Mouse (Mus musculus): ENCODE data around the gene Lbx1.

Lbx1 gene

DNA sequence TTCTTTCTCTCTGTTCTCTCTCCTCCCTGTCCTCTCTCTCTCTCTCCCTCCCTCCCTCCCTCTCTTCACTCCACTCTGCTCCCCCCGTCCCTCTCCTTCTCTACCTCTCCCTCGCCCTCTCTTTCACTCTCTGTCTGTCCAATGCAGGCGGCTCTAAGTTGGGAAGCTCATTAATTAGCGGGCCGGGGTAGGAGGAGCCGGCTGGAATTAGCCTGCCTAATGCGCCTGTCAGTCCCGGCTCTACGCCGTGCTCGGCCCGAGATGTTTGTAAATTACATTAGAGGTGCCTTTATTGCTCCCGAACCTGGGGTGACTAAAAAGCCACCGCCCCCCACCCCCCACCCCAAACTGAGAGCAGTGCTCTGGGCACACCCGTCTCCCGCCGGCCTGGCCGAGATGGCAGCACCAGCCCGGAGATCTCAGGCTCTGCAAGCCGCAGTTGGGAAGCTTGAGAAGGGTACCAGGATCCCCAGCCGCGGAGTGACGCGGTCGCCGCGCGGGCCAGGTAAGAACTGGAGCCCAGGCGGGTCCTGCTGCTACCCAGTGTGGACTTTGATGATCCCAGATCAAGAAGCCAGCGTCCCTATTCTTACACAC is at the start of gene Lbx1:
TSS of gene Lbx1 (minus strand) at position 47 of the 597 bp plus-strand sequence.
- DNase-seq (ENCODE audit: low spot score), result no peak

DNA sequence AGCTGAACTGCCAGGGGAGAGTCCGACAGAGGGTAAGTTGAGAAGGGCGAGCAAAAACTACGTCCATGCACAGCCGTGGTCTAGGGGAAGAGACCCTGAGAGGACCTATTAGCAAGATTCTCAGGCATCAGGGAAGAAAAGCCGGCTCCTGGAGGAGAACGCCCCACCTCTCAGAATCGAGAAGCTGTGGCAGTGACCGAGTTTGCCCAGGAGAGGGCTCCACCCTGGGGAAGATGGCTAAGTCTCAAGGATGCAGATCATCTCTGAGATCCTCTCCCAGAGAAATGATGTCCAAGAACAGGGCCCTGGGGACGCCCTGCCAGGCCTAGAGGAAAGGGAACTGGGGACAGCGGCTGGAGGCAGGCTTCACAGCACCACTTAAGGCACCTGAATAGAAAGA is 47.7 kb upstream of the Lbx1 start:
- no peak for DNase-seq (ENCODE audit: low spot score)

DNA sequence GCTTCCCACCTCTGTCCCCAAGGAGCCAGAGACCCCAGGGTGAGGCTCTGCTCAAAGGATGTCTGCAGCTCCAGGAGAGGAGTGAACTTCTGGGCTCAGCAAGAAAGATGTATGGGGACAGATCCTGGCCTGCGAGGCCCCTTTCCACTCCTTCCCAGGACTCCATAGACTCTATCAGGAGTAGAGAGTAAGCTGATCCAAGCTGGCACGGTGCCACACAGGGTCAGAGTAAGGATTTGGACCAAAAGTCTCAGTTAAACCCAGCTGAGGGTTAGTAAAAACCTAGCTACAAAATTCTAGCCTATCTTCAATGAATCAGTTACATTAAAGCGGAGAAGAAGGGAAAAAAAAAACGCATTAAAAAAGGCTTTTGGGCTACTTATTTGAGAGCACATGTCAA is 40.6 kb upstream of the Lbx1 start:
- DNase-seq (ENCODE audit: low spot score), result no peak

DNA sequence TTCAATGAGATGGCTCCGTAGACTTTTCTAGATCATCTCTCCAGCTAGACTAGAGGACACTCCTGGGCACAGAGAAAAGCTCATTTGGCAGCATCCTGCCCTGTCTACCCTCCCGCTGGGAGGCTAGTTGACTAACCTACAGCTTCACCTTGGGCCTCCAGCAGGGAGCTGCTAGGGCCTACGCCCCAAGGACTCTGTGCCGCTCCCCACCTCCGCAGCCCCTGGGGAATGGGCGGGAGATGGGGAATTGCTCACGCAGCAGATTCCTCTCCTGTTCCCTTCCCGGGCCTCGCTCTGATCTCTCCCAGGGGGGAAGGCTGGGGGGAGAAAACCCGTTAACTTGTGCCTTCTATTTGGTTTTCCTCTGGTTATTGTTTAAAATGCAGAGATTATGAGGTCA is 36.4 kb upstream of the Lbx1 start:
- no peak for DNase-seq (ENCODE audit: low spot score)

DNA sequence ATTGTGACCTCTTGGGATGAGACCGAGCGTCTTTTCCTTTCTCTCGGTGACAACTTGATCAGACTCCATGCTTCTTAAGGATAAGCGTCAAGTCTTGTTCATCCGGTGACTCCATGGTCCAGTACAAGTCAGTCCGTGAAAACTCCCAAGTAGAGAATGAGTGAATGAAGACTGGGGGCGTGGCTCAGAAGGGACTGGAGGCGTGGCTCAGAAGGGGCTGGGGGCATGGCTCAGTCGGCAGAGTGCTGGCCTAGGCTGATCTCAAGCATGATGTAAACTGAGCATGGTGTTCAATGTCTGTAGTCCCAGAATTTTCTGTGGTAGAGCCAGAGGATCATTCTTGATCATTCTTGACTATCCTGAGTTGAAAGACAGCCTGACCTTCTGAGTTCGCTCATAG is 27.4 kb upstream of the Lbx1 start:
- no peak for DNase-seq (ENCODE audit: low spot score)

DNA sequence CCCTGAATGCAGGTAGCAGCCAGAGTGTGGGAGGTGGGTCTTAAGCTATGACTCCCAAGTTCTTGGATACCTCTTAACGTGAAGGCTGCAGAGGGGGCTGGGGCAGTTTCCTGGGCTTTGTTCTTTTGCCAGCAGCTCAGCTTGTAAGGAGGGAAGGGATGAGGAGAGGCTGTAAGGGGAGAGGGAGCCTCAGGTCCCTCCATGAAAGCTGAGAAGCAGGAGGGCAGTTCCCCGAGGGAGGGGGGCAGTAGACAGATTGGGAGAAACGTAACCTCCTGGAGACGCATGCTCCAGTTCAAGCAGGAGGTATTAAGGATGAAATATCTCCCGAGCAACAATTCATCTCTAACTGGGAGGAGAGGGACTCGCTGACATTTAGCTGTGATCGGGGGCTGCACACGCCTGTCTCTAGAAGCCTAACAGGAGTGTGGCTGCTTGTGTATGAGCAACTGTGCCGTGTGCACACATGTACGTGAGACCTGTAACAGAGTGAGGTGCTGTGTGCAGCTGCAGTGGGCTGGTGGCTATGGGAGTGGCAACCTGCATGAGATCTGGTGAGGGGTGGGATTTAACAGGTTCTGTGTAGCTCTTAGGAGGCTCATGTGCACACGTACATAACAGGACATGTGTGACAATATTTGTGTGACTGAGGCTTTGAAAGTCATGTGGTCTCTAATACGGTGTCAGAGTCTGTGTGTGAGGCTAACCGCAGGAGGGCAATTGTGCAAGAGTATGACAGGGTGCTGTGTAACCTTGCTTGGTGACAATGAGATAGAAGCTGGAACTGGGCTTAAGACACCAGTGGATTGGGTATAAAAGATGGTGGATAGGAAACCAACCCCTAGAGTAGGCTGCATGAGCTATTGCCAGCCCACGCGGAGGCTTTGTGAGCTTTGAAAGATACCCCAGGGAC is 22.1 kb upstream of the Lbx1 start:
- no peak for DNase-seq (ENCODE audit: low spot score)

DNA sequence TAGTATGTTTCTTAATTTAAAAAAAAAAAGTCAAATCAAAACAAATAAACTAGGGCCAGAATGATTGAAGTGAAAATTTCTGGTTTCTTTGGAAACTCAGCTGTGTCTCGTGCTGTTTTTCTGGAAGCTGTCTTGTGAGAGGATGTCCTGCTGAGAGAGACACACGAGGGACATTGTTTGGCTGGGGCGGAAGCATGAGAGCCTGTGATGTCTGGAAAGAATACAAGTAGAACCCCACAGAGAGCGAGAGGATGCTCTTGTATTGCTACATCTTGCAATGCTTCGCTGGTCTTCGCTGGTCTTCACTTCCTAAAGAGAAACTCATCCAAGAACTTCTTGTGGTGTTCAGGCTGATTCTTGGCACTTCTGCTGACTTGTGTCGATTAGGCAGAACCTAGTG is 19.2 kb upstream of the Lbx1 start:
- no peak for DNase-seq (ENCODE audit: low spot score)

DNA sequence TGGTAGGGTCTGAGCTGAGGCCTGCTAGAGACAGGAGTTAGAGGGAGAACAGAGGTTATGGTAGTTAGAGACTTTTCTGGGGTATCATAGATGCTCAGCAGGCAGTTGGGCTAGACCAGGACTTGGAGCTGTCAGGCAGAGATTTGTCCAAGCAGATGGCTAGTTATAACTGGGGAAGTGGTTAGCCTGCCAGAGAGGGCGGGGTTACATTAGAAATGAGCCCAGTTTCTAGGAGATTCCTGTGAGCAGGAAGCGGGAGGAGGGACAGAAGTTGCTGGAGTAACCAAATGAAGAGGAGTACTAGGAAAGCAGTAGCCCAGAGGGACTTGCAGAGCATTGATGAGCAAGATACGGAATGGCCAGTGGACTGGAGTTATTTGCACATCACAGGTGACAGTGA is 16.8 kb upstream of the Lbx1 start:
- no peak for DNase-seq (ENCODE audit: low spot score)

DNA sequence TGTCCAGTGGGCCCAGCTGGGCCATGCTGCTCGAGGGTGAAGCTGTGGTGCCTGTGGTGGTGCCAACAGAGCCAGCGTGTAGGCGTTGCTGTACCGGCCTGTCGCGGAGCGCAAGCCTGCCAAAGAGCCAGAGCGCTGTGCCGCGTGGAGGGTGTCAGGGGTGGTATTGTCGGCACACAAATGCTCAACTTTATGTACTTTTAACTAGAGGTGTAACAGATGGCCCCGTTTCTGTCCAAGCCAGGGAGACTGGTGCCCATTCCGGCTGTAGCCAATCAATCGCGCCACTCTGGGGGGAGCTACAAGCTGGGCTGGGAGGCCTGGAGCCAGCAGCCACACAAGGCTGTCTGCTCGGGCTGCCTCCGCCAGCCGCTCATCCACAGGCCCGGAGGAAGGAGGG is 13.1 kb upstream of the Lbx1 start:
- no peak for DNase-seq (ENCODE audit: low spot score)

DNA sequence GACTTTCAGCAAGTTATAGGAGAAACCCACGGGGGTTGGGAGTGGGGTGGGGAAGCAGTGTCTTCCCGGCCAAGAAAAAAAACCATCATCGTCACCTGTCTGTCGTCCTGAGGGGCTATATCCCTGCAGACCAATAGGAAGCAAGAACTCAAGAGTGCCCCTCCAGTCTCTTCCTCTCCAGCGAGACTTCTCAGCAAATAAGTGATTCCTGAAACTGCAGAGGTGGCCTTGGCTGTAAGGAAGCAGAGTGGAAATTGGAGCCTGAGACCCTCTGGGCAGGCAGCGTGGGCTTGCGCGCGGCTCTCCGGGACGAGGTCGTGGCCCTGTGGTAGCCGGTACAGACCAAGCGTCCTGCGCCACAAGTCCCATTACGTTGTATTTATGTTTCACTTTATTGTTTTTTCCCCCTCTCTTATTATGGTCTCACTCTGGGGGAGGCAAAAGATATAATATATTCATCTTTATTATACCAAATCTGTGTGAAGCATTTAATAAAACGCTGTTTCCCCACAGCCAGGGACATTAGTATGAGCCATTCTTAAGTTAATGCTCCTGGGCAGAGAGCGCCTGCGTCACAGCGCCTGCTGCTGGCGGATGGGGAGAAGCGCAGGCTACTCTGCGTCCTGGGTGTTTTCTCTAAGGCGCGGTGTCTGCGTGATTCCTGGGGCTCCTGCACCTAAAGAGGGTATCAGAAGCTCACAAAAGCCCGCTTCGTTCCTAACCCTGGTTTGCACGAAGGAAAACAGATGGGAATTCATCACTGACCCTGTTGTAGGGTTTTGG is 8.5 kb upstream of the Lbx1 start:
- DNase-seq (ENCODE audit: low spot score), result no peak

DNA sequence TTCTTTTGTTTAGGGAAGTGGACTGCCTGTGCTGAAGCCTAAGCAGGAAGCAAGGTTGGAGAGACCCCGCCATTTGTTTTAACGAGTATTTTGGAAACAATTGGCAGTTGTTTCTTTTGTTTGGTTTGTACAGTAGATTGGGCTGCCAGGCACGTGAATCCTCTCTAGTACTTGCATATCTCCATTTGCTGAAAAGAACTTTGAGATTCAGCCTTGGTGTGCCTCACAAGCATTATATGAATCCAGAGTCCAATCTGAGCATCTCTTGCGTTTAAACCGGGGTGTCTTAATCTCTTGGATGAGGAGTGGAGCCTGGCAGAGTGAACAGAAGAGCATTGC is 7.6 kb upstream of the Lbx1 start:
- DNase-seq (ENCODE audit: low spot score), result no peak

DNA sequence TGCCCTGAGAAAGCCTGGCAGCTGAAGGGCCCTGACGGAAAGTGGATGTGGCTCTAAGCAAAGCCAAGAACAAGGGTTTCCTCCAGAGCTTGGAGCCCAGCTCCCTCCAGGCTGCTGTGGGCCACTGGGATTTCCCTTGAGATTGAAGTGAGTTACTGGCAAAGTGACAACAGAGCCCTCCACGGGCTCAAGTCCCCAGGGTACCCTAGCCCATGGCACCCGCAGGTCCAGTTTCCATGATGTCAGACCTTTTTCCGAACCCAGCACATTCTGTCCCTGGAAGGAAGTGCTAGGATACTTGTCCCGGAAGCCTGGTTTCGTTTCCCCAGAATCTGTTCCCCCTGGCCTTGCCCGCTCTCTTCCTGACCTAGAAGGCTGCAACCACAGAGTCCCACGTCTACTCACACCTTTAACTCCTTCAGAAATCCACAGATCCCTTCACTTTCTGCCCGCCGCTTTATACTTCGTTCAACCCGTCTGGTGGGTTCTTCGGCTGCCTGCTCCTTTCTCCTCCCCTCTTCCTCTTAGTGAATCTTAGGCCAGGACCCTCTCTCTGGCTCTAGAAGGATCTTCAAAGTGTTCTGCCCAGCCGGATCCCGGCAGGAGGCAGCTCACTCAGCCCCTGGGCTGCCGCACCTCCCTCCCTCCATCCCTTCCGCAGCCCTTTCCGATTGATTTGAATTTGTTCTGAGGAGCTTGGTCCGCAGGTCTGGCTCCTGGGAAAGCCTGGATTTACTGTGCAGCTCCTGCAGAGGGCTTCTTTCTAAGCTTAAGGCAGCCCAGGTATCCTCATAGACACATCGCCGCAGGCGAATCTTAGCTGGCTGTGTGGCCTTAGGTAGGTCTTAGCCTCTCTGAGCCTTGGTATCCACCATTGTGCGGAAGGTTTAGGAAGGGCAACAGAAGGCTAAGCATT is 7.0 kb upstream of the Lbx1 start:
- DNase-seq (ENCODE audit: low spot score), result no peak

DNA sequence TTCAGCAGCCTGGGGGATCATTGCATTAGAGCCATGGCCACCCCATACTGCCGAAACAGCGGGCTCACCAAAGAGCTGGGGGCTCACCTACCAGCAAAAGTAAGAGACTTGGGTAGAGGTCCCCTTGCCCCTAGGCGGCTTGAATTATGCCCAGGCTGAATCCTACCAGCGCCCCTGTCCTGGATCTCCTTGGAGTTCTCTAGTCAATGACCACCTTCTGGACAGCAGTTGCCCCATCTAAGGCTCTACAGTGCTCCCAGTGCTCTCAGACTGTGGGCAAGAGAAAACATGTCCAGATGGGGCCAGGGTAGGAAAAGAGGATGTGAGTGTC is 6.4 kb upstream of the Lbx1 start:
- no peak for DNase-seq (ENCODE audit: low spot score)

DNA sequence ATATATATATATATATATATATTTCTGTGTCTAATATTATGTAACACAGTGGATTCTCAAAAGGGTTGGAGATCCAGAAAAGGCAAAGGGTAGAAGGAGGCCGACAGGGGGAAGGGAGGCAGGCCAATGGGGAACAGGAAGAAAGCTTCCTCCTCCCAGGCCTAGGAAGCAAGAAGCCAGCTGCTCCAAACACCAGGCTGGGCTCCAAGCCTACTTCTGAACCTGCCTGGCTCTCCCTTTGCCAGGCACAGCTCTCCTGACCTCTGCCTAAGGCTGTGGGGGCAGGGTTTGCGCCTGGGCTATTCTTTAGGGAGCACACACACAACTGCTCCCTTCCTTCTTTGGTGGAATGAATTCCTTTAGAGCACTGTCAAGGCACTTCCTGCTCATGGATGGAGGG is 4.4 kb upstream of the Lbx1 start:
- DNase-seq (ENCODE audit: low spot score), result no peak

DNA sequence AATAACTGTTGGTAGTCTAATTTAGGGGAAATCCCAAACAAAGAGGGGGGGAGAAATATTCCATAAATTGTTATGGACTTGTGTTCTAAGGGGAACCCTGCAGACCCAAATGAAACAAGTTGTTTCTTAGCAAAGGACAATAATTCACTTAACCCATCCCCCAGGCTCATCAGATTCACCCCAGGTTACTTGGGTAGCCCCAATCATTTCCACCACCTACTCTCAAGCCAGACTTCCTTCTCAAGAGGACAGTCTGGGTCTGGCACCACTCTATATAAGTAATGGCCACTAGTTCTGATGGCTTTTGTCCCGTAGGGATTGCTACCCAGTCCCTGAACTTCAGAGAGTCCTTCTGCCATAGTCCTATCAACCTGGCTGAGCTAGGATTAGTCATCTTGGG is 3.6 kb upstream of the Lbx1 start:
- no peak for DNase-seq (ENCODE audit: low spot score)

DNA sequence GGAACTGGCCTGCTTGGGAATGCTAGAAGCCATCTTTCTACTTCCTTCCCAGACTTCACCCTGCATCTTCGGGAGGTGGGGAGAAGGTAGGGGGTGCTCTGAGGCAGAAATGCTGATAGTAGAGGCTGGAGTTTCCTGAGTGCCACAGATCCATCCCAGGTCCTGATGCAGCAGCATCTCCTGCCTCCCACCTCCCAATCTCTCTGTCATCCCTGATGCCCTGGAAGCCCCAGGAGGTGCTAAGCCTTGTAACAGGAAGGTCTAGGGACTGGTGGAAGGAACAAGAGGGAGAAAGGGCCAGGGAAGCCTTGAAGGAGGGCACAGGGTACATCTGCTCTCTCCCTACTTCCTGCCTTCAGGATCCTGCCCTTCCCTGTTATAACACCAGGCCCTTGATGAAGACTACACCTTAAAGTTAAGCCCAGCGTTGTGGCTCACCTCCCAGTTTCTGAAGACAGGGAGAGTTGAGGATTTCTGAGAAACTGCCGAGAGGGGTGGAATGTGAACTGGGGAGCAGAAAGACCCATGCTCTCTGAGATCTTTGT is 2.1 kb upstream of the Lbx1 start:
- no peak for DNase-seq (ENCODE audit: low spot score)

DNA sequence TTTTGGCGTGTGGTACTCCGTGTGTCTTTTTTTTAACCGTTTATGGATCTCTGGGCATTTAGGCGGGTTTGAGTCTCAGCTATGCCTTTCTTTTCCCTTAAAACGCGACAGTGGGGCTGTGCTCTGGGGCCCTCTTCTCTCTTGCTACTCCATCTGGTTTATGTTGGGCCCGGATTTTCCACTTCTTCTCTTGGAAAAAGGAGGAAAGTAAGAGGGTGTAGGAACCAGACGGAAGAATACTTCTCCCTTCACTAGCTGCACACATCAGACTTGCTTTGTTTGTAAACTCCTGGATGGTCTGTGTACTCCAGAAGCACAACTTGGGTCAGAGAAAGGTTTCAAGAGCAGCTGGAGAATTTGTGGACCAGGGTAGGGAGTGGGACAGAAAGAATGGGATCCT is 1.5 kb upstream of the Lbx1 start:
- no peak for DNase-seq (ENCODE audit: low spot score)

DNA sequence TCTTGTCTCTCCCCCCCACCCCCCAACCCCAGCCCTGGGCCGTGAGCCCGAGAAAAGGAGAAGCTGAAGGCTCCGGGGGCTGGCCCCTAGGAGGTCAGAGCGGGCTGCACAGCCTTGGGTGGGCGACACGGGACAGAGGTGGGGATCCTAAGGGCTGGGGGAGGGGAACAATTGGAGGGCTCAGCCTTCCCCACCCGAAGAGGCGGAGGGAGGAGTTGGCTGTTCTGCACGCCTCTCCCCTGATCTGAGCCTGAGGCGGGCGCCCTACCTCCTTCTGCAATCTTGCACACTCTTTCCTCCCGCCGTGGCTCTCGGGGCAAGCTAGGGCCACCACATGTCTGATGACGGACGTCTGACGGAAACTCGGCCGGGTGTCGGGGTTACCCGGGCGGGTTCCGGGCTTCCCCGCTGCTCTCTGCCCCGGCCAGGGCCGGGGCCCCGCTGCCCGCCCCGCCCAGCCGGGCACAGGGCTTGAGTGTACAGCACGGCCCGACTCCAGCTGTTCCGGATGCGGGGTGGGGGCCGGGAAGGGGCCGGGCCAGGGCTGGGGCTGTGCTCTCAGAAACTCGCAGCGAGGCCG is 841 bp upstream of the Lbx1 start:
- no peak for DNase-seq (ENCODE audit: low spot score)

DNA sequence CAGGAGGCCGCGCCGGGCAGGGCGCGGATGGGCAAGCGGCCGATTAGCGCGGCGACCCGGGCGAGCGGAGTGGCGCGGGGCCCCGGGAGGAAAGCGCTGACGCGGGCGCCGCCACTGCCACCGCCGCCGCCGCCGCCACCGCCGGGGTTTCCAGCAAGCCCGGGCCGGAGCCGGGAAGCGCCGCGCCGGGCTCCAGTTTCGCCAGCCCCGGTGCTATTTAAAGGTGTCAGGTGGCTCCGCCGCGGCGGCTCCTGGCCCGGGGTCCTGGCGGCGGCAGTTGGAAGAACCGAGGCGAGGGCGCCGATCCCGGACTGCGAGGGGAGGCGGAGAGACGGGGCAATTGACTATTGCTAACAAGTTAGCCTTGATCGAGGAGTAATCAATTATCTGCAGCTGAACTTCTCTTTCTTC is 276 bp downstream of the Lbx1 start:
- DNase-seq (ENCODE audit: low spot score), result no peak

DNA sequence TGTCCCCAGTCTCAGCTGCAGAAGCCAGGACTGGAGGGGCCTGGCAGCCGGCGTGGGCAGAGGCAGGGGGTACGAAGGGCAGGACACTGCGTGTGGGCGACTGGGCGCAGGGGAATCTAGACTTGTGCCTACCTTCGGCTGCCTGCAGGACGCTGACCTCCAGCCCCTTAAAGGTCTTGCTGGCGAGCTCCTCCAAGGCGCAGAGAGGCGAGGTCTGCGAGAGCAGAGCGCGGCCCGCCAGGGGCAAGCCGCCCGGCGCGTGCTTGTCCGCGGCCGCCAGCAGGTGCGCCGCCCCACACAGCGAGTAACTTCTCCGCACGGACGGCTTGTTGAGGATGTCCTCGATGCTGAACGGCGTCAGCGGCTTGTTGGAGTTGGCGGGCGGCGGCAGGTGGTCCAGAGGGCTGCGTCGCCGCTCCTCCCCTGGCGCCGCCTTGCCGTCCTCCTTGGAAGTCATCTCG is 811 bp downstream of the Lbx1 start:
- no peak for DNase-seq (ENCODE audit: low spot score)

DNA sequence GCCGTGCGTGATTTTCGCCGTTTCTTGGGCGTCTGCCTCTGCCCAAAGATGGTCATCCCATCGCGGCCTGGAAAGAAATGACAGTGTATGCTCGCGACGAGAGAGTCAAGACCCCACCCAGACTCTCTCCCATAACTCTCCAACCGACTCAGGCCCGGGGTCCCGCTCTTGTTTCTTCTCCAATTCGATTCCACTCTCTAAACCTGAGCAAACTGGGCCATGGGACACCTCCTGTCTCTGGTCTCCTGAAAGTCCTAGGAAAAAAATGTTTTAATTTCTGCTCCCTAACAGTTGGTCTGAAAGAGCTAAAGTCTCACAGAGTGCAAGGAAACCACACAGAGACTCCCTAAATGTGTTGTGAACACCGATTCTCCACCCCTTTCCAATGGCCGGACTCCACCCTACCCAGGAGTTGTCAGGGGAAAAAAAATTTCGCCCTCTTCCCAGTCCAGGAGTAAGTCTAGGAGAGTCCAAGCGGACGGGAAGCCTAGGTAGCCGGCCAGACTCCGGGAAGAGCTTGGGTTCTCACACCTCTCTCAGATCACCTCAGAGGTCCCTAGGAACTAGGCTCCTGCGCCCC is 1.3 kb downstream of the Lbx1 start:
- DNase-seq (ENCODE audit: low spot score), result no peak
